Mouse (Mus musculus): ENCODE measurements around the gene Mllt11. TPM values are rescaled to one million over a fixed set of nuclear protein-coding genes. Genes with fewer than 3 reads are reported as not detected.

The Mllt11 gene
- 96.2 and 98.8 TPM in 2 replicates for polyA plus RNA-seq (2016; fragmentation: Nextera tagmentation; extraction: Ambion mirVana)

DNA sequence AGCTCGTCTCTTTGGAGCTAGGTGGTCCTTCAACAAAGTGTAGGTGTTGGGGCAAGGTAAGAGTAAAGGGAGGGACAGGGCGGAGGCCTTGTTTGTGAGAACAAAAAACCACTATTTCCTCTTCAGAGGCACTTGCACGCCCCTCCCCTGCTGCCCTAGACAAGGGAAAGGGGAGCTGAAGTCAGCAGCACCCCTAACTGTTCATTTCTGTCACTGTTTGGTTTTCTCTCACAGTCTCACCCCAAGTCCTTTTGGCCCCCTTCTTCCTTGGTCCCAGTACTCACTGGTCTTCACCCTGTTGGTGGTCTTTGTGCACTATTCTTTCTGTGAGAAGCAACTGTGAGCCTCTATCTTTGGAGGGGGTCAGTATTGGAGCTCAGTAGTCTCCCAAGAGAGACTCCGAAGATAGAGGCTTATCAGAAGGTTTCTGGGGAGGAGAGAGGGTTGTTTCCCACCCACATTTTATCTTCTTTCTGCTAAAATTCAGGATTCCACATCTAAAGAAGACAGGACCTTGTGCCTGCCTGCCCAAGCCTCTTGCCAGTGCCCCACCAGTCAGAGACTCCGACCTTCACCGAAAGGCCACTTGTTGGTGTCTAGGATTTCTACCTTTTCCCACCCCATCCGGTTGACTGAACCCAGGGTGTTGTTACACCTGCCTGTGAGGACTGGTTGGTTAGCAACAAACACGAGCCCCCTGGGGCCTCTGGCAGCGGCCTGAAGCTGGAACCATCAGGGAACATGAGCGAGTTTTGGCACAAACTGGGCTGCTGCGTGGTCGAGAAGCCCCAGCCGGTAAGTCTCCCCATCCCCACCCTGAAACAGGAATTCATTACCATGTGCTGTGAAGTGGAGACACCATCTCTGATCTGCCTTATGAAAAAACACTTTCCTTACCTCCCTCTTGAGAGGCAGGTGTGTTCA lies at the start of gene Mllt11:
TSS of gene Mllt11 (minus strand) at position 874 of the 924 bp plus-strand sequence.
- Histone ChIP-seq H3K9me3 (no peaks in the 10 kb centered on the region), H3K9ac (peak within 1 kb of the TSS; percentile 98), H3K4me3 (replicated peaks) (peak within 1 kb of the TSS; percentile 96), H3K4me1 (peaks cover 32% of the 10 kb centered on the region), H3K4me2 (peak within 1 kb of the TSS; percentile 91), H3K27ac (peak within 1 kb of the TSS; percentile 98), H3K27me3 (no peaks in the 10 kb centered on the region), H3K36me3 (replicated peaks) (peaks cover 50% of the 10 kb centered on the region)
- ATAC-seq (ENCODE audit: low FRiP score): no peak
- WGBS: 82% methylated on average over 13 of the region's 13 CpGs

DNA sequence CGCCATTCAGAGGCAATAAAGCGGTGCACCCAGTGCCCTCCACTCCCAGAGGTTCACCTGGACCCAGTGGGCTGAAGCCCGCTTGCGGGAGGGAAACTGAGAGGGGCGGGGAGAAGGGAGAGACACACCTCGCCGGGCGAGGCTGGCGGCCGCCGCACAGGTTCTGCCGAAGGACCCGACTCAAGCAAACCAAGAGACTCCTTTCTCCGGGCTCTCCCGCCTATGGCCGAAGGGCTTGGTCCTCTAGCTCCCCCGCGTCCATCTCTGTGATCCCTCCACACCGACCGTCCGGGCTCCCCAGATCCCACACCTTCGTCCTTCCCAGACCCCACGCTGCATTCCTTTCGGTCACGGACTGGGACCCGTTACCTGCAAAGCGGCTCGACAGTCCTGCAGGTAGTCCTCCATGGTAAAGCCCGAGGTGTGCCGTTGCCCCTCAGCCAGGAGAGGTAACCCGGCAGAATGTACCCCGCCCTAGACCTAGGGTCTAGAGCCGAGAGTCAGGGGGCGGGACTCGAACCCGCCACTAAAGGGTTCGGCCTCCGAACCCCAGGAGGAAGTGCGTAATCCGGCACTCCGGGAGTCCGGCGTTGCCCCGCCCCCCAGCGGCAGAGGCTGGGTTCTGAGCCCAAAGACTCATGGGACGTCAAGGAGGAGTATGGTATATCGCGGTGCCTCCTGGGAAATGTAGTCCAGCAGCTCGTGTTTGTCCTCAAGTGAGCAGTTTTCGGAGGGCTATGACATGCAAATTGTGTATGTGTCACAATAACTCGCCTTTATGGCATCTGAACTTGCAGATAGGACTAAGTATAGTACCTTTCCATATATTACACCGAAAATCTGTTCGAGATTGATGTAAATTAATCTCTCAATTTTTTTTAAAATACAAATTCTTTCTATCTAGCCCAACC lies 49.5 kb upstream of the Mllt11 start, which contains the start of the genes Mindy1 and Prune1:
TSS of gene Mindy1 (plus strand) at position 130 of the 911 bp plus-strand sequence.
TSS of gene Prune1 (minus strand) at position 861 of the 911 bp plus-strand sequence.
- Histone ChIP-seq H3K27me3 (no peaks in the 10 kb centered on the region), H3K4me3 (replicated peaks) (peak within 1 kb of the TSS; percentile 70), H3K4me1 (peaks cover 19% of the 10 kb centered on the region), H3K27ac (peak within 1 kb of the TSS; percentile 95), H3K9me3 (no peaks in the 10 kb centered on the region), H3K9ac (peak within 1 kb of the TSS; percentile 76), H3K36me3 (replicated peaks) (no peaks in the 10 kb centered on the region; the same call in 1 of the 2 replicates), H3K4me2 (peak within 1 kb of the TSS; percentile 74)
- ATAC-seq (ENCODE audit: low FRiP score): peak; percentile 94
- under 1% methylated on average over 53 of the region's 53 CpGs for WGBS

DNA sequence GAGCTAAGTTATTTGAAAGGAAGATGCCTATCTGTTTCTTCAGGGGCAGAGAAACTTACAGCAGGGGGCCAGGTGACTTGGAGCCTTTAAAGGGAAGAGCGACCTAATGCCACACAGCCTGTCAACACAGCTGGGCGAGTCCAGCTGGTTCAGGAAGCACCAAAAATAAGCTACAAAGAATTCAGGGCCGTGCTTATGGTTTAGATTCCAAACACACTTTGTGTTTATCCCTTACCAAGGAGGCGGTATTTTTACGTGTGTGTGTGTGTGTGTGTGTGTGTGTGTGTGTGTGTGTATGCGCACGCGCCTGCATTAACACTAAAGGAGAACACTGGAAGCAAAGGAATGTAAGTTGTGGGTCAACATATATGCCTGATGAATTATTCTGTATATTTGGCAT lies 48.8 kb upstream of the Mllt11 start:
- H3K4me2 ChIP-seq: peak overlapping the region; percentile 74
- H3K27me3 ChIP-seq: no peaks in the 10 kb centered on the region
- H3K4me3 ChIP-seq (replicated peaks): peak overlapping the region; percentile 70
- 35% methylated on average over 8 of the region's 8 CpGs for WGBS
- H3K9me3 ChIP-seq: no peaks in the 10 kb centered on the region
- no peaks in the 10 kb centered on the region; the same call in 1 of the 2 replicates for H3K36me3 ChIP-seq (replicated peaks)
- no peak for ATAC-seq (ENCODE audit: low FRiP score)
- peaks cover 19% of the 10 kb centered on the region for H3K4me1 ChIP-seq
- peak overlapping the region; percentile 75; the same call in 1 of the 2 replicates for H3K9ac ChIP-seq
- peak overlapping the region; percentile 4 for H3K27ac ChIP-seq

DNA sequence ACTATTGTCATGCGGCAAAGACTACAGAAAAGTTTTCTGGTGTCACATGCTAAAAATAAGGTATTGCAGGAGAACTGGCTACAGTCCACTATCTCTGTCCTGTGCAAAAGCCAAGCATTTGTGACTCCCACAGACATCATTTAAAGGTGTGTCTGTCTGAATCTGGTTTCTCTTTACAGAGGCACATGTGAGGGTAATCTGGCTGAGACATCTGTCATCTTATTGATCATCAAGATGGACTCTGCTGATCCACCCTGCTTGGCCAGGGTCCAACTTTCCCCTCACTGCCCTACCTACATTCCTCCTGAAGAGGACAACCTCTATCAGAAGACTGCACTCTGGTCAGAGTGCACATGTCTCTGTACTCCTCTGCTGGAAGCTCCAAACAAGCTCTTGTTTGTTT lies 45.2 kb upstream of the Mllt11 start:
- no peak overlapping the region for H3K27ac ChIP-seq
- H3K36me3 ChIP-seq (replicated peaks): peaks cover 4% of the 10 kb centered on the region; the same call in 1 of the 2 replicates
- peaks cover 5% of the 10 kb centered on the region for H3K4me1 ChIP-seq
- no peak overlapping the region for H3K4me2 ChIP-seq
- no peak for ATAC-seq (ENCODE audit: low FRiP score)
- no peak overlapping the region for H3K4me3 ChIP-seq (replicated peaks)
- H3K9me3 ChIP-seq: no peaks in the 10 kb centered on the region
- H3K27me3 ChIP-seq: no peaks in the 10 kb centered on the region
- 93% methylated on average over 1 of the region's 1 CpGs for WGBS
- no peak overlapping the region for H3K9ac ChIP-seq

DNA sequence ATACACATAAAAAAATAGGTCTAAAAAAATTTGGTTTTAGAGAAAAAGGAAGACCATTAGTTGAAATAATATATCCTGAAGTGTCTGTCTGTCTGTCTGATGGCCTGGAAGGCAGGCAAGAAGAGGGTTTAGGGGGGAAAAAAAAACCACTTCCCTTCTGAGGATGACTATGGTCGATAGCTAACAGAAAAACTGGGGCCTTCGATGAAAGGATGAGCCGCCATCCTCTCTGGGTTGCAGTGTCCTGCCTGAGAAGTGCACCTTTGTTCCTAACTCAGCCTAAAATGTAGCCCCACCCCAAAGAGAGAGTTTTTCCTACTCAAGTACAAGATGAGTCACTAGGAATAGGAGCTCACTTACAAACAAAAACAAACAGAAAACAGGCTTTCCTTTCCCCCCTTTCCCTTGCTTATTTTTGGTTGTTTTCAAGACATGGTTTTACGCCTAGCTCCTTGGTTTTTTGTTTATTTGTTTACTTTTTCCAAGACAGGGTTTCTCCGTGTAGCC lies 44.5 kb upstream of the Mllt11 start:
- H3K27me3 ChIP-seq: no peaks in the 10 kb centered on the region
- no peak for ATAC-seq (ENCODE audit: low FRiP score)
- peaks cover 4% of the 10 kb centered on the region for H3K4me1 ChIP-seq
- H3K27ac ChIP-seq: no peak overlapping the region
- H3K4me2 ChIP-seq: no peak overlapping the region
- H3K9ac ChIP-seq: no peak overlapping the region
- peaks cover 4% of the 10 kb centered on the region; the same call in 1 of the 2 replicates for H3K36me3 ChIP-seq (replicated peaks)
- 80% methylated on average over 5 of the region's 5 CpGs for WGBS
- H3K4me3 ChIP-seq (replicated peaks): no peak overlapping the region
- H3K9me3 ChIP-seq: no peaks in the 10 kb centered on the region

DNA sequence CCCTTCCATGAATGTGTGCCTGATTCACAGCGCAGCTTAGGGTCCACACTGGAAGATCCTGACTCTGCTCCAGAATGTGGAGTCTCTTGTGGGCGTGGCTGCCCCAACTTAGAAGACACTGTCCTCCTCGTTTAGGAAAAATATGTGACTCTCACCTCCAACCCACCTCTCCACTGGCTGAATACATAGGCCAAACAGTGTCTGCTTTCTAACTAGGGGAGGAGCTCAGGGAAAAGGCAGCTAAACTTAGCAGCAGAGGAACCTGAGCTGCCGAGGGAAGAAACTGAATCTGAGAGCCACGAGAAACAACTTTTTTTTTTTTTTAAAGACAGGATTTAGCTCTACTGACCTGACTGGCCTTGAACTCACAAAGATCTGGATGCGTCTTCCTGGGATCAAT lies 43.2 kb upstream of the Mllt11 start:
- Histone ChIP-seq H3K9me3 (no peaks in the 10 kb centered on the region), H3K4me3 (replicated peaks) (no peak overlapping the region), H3K27ac (no peak overlapping the region), H3K4me1 (no peaks in the 10 kb centered on the region), H3K4me2 (no peak overlapping the region), H3K36me3 (replicated peaks) (peaks cover 4% of the 10 kb centered on the region; the same call in 1 of the 2 replicates), H3K9ac (no peak overlapping the region), H3K27me3 (no peaks in the 10 kb centered on the region)
- WGBS: 82% methylated on average over 6 of the region's 6 CpGs
- ATAC-seq (ENCODE audit: low FRiP score): no peak

DNA sequence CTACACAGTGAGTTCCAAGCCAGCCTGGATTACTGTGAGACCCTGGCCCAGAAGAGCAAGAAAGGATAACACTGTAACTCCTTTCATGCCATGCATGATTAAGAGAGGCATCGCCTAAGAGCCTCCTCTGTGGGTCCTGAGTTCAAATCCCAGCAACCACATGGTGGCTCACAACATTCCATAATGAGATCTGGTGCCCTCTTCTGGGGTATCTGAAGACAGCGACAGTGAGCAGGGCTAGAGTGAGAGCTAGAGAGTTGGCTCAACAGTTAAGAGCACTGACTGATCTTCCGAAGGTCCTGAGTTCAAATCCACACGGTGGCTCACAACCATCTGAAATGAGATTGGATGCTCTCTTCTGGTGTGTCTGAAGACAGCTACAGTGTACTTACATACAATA lies 42.5 kb upstream of the Mllt11 start:
- no peak overlapping the region for H3K27ac ChIP-seq
- H3K4me3 ChIP-seq (replicated peaks): no peak overlapping the region
- no peak for ATAC-seq (ENCODE audit: low FRiP score)
- no peak overlapping the region for H3K4me2 ChIP-seq
- WGBS: 91% methylated on average over 4 of the region's 4 CpGs
- H3K9ac ChIP-seq: no peak overlapping the region
- H3K27me3 ChIP-seq: no peaks in the 10 kb centered on the region
- H3K36me3 ChIP-seq (replicated peaks): peaks cover 4% of the 10 kb centered on the region; the same call in 1 of the 2 replicates
- no peaks in the 10 kb centered on the region for H3K9me3 ChIP-seq
- H3K4me1 ChIP-seq: no peaks in the 10 kb centered on the region

DNA sequence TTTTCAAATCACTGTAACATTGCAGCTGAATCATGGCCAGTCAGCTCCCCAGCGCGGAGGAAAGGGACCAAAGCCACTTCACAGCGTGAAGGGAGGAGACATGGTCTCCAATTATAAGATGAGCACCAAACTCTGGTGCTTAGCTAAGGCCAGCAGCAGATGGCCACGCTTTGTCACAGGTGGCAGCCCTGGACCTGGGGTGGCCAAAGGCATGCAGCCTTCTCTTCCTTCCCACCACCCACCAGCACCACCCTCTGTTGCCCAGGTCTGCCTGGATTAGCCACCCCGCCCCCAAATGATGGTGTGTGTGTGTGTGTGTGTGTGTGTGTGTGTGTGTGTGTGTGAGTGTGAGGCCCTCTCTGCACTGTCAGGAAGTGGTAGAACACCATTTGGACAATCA lies 41.5 kb upstream of the Mllt11 start:
- peaks cover 4% of the 10 kb centered on the region; the same call in 1 of the 2 replicates for H3K36me3 ChIP-seq (replicated peaks)
- no peak overlapping the region for H3K4me3 ChIP-seq (replicated peaks)
- H3K4me2 ChIP-seq: no peak overlapping the region
- H3K27me3 ChIP-seq: no peaks in the 10 kb centered on the region
- H3K27ac ChIP-seq: no peak overlapping the region
- H3K9ac ChIP-seq: no peak overlapping the region
- H3K4me1 ChIP-seq: no peaks in the 10 kb centered on the region
- no peak for ATAC-seq (ENCODE audit: low FRiP score)
- H3K9me3 ChIP-seq: no peaks in the 10 kb centered on the region
- WGBS: 96% methylated on average over 5 of the region's 5 CpGs

DNA sequence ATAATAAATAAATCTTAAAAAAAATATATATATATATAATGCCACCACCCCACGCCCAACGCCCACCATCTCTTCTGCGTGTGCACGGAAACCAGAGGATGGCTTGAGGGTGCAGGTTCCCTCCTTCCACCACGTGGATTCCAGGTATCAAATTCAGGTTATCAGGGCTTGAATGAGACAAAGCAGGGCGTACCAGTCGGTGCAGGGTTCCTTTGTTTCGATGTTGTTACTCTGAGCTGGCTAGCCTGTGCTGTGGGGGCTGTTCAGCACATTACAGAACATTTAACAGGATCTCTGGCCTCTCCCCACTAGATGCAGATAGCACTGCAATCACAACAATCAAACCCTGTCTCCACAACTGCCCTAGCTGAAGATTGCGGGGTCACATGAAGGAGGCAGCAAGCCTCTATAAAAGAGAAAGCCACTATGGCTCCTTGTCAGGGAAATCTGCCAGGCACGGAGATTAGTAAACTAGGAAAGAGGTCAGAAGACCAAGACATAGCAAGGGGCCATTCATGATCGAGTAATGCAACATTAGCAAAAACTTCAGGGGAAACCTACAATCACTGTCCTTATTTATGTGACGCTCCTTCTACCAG lies 38.9 kb upstream of the Mllt11 start:
- peaks cover 19% of the 10 kb centered on the region for H3K36me3 ChIP-seq (replicated peaks)
- H3K9ac ChIP-seq: no peak overlapping the region
- H3K27ac ChIP-seq: no peak overlapping the region
- H3K27me3 ChIP-seq: no peaks in the 10 kb centered on the region
- H3K4me1 ChIP-seq: no peaks in the 10 kb centered on the region
- H3K9me3 ChIP-seq: no peaks in the 10 kb centered on the region
- no peak overlapping the region for H3K4me3 ChIP-seq (replicated peaks)
- ATAC-seq (ENCODE audit: low FRiP score): no peak
- H3K4me2 ChIP-seq: no peak overlapping the region
- WGBS: 84% methylated on average over 12 of the region's 12 CpGs

DNA sequence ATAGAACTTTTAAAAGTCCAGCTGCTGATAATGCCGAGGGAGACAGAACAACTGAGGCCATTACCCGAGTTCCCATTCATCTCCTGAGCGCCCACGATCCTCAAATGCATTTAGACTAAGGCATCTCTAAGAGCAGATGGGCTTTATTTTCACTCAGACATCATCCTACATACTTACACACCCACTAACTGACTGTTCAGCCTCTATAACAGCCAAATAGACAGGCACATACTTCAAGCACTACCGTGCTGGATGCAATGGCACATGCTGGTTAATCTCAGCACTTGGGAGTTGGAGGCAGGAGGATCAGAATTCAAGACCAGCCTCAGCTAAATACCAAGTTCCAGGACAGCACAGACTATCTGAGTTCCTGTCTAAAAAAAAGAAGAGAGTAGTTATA lies 37.8 kb upstream of the Mllt11 start:
- H3K4me1 ChIP-seq: no peaks in the 10 kb centered on the region
- no peak overlapping the region for H3K4me2 ChIP-seq
- H3K27me3 ChIP-seq: no peaks in the 10 kb centered on the region
- H3K9ac ChIP-seq: no peak overlapping the region
- ATAC-seq (ENCODE audit: low FRiP score): no peak
- 87% methylated on average over 5 of the region's 5 CpGs for WGBS
- H3K36me3 ChIP-seq (replicated peaks): peaks cover 25% of the 10 kb centered on the region
- H3K27ac ChIP-seq: no peak overlapping the region
- no peaks in the 10 kb centered on the region for H3K9me3 ChIP-seq
- no peak overlapping the region for H3K4me3 ChIP-seq (replicated peaks)

DNA sequence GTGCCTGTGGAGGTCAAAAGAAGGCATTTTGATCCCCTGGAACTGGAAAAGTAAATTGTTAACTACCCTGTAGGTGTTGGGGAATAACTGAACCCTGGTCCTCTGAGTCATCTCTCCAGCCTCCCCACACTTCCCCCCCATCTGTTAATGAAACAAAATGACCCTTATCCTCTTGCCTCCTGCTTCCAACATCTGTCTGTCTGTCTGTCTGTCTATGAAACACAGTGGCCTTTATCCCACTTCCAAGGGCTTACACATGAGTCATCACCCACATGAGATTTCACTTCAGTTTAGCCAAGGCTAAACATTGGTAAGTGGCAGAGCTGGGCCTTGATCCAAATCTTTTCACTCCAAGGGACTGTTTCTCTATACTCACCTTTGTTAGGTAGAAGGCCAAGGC lies 35.9 kb upstream of the Mllt11 start:
- ATAC-seq (ENCODE audit: low FRiP score): no peak
- peaks cover 39% of the 10 kb centered on the region for H3K36me3 ChIP-seq (replicated peaks)
- H3K4me2 ChIP-seq: no peak overlapping the region
- H3K9ac ChIP-seq: no peak overlapping the region
- no peak overlapping the region for H3K4me3 ChIP-seq (replicated peaks)
- no peaks in the 10 kb centered on the region for H3K4me1 ChIP-seq
- H3K27me3 ChIP-seq: no peaks in the 10 kb centered on the region
- H3K9me3 ChIP-seq: no peaks in the 10 kb centered on the region
- H3K27ac ChIP-seq: no peak overlapping the region
